Comparison of ENCODE assay signal across 12 mouse cellular contexts in genomic region chr16:72737154-72737553, GRCm38 (mm10).
A peak's percentile ranks its signal among the peaks of the same experiment; 100 is the strongest.
DNase-seq lines count a peak whose midpoint lies in the region; ATAC-seq and TF ChIP-seq lines count a peak whose summit lies in the region.
"Had no signal": no experiment of that assay in that cellular context is flagged by ENCODE, and none has a peak within 500 bp of the region (broad histone marks: within the 10 kb centered on the region; RNA-seq: fewer than 3 reads in every experiment).

No protein-coding gene starts in this region.

- DNase-seq in adrenal gland, adult 2 months = peak; percentile 19
- no peak for DNase-seq in adrenal gland, postnatal 4 days (ENCODE audit: low spot score in 2 of 2)
- DNase-seq in midbrain, postnatal 0 days (ENCODE audit: low spot score) = peak; percentile 54
- peak; percentile 45 to 49 for DNase-seq in heart, postnatal 10 days
- peak; percentile 57 for DNase-seq in lung, postnatal 10 days
- no peak for DNase-seq in left cerebral cortex, postnatal 14 days (ENCODE audit: low spot score in 2 of 2)

- H3K36me3 ChIP-seq in midbrain, postnatal 0 days (ENCODE audit: insufficient read depth, low read length) = peaks cover 1% of the 10 kb centered on the region; the same call in 1 of the 2 replicates
- H3K36me3 ChIP-seq in midbrain, embryonic 13.5 days = peaks cover 7% of the 10 kb centered on the region
- H3K36me3 ChIP-seq in forebrain, embryonic 12.5 days (replicated peaks) = 0 out of 2 replicates have a peak, but pooled peaks cover 2% of the 10 kb centered on the region

- H3K27me3 ChIP-seq in midbrain, postnatal 0 days (ENCODE audit: insufficient read depth, low read length) = no peaks in the 10 kb centered on the region
- no peaks in the 10 kb centered on the region for H3K27me3 ChIP-seq in midbrain, embryonic 13.5 days
- H3K27me3 ChIP-seq in forebrain, embryonic 12.5 days = no peaks in the 10 kb centered on the region
- H3K27me3 ChIP-seq: embryonic facial prominence, embryonic 12.5 days; liver, embryonic 15.5 days; neural tube, embryonic 12.5 days had no signal

- intact Hi-C loops in heart, postnatal 10 days (cut with DNase I) = no loop called here
- intact Hi-C loops in left cerebral cortex, postnatal 14 days (cut with DNase I) = no loop called here

- H3K27ac ChIP-seq in midbrain, postnatal 0 days (ENCODE audit: low read depth, low read length) = no peak overlapping the region
- H3K27ac ChIP-seq in midbrain, embryonic 13.5 days = no peak overlapping the region
- H3K27ac ChIP-seq in forebrain, embryonic 12.5 days = no peak overlapping the region
- H3K27ac ChIP-seq: embryonic facial prominence, embryonic 12.5 days; hindbrain, embryonic 10.5 days; liver, embryonic 15.5 days; neural tube, embryonic 12.5 days had no signal

- no peaks in the 10 kb centered on the region for H3K4me1 ChIP-seq in midbrain, postnatal 0 days (ENCODE audit: insufficient read depth, low read length)
- 0 out of 2 replicates have a peak, but pooled peaks cover 24% of the 10 kb centered on the region for H3K4me1 ChIP-seq in midbrain, embryonic 13.5 days (replicated peaks)
- 0 out of 2 replicates have a peak, but pooled peaks cover 4% of the 10 kb centered on the region for H3K4me1 ChIP-seq in forebrain, embryonic 12.5 days
- H3K4me1 ChIP-seq: liver, embryonic 15.5 days had no signal

- no peak overlapping the region for H3K4me3 ChIP-seq in midbrain, postnatal 0 days (ENCODE audit: low read depth, low read length)
- no peak overlapping the region for H3K4me3 ChIP-seq in midbrain, embryonic 13.5 days (replicated peaks)
- H3K4me3 ChIP-seq in forebrain, embryonic 12.5 days (replicated peaks) = no peak overlapping the region
- H3K4me3 ChIP-seq: embryonic facial prominence, embryonic 12.5 days; hindbrain, embryonic 10.5 days; liver, embryonic 15.5 days; neural tube, embryonic 12.5 days had no signal

- no peak overlapping the region for H3K4me2 ChIP-seq in midbrain, postnatal 0 days (ENCODE audit: low read depth, low read length, poor library complexity, severe bottlenecking)
- no peak overlapping the region for H3K4me2 ChIP-seq in midbrain, embryonic 13.5 days (replicated peaks)
- no peak overlapping the region for H3K4me2 ChIP-seq in forebrain, embryonic 12.5 days
- H3K4me2 ChIP-seq: embryonic facial prominence, embryonic 12.5 days; liver, embryonic 15.5 days; neural tube, embryonic 12.5 days had no signal

- H3K9ac ChIP-seq in midbrain, postnatal 0 days (replicated peaks; ENCODE audit: low read length, poor library complexity, severe bottlenecking) = no peak overlapping the region
- H3K9ac ChIP-seq in midbrain, embryonic 13.5 days (replicated peaks) = no peak overlapping the region
- no peak overlapping the region for H3K9ac ChIP-seq in forebrain, embryonic 12.5 days
- H3K9ac ChIP-seq: embryonic facial prominence, embryonic 12.5 days; liver, embryonic 15.5 days; neural tube, embryonic 12.5 days had no signal

- TF ChIP-seq CTCF in midbrain, postnatal 0 days (IDR thresholded peaks at IDR 0.05) = no peak

- WGBS in midbrain, postnatal 0 days = 41% methylated on average over 4 of the region's 4 CpGs
- 59% methylated on average over 4 of the region's 4 CpGs for WGBS in midbrain, embryonic 13.5 days
- WGBS in forebrain, embryonic 12.5 days = 69% methylated on average over 4 of the region's 4 CpGs

- H3K9me3 ChIP-seq in midbrain, postnatal 0 days (ENCODE audit: low read length) = no peaks in the 10 kb centered on the region
- H3K9me3 ChIP-seq in midbrain, embryonic 13.5 days = peaks cover 3% of the 10 kb centered on the region; the same call in 1 of the 2 replicates
- no peaks in the 10 kb centered on the region for H3K9me3 ChIP-seq in forebrain, embryonic 12.5 days
- H3K9me3 ChIP-seq: embryonic facial prominence, embryonic 12.5 days; liver, embryonic 15.5 days; neural tube, embryonic 12.5 days had no signal

- ATAC-seq in midbrain, postnatal 0 days (ENCODE audit: low FRiP score) = no peak
- ATAC-seq in midbrain, embryonic 13.5 days = no peak
- ATAC-seq in forebrain, embryonic 12.5 days (ENCODE audit: low FRiP score) = no peak

Comparison
In these comparisons a context has a peak if more than half of its experiments do, and no peak if none do; other contexts are left out.
1. DNase-seq: peak in adrenal gland, adult 2 months (single experiment), midbrain, postnatal 0 days (single experiment), heart, postnatal 10 days (2 of 2) and lung, postnatal 10 days (single experiment); none in adrenal gland, postnatal 4 days (0 of 2) and left cerebral cortex, postnatal 14 days (0 of 2).